Comparison of ENCODE assay signal across 9 mouse cellular contexts in the genomic region with DNA sequence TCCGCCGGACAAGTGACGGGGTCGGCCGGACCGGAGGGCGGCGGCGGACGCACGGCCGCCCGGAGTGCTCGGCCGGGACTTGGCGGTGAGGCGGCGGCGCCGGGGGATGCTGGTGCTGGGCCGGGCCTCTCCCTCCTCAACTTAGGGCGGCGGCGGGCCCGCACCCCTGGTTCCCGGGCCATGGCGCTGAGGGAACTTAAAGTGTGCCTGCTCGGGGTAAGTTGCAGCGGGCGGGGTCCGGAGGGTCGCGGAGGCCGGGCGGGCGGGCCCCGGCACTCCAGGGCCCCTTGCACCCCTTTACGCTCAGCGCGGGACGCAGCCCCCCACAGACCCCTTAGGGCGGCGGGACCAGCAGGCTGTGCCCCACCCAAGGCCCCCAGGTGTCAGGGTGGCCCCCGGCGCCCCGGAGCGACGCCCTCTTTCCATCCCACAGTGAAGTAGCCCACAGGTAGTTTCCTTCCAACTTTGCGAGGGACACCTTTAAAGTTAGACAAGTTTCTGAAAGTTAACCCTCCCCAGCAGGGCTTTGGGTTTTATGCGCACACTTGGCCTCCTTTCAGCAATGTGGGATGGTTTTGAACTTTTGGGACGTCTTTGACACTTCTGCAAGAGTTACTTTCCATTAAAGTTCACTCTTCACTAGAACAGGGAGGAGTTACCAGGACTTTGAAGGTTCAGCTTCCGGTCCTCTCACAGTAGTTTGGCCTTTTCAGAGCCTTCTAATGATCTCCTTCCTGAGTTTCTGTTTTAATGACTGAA. TPM values are rescaled to one million over a fixed set of nuclear protein-coding genes. Genes with fewer than 3 reads are reported as not detected.
DNase-seq lines count a peak whose midpoint lies in the region; ATAC-seq and TF ChIP-seq lines count a peak whose summit lies in the region.
"Had no signal": no experiment of that assay in that cellular context is flagged by ENCODE, and none has a peak within 500 bp of the region (broad histone marks: within the 10 kb centered on the region; RNA-seq: fewer than 3 reads in every experiment).

No protein-coding gene starts in this region.

- ATAC-seq in hindbrain, embryonic 12.5 days (ENCODE audit: low FRiP score): peak; percentile 79; the same call in 1 of the 2 replicates

- H3K9ac ChIP-seq in hindbrain, embryonic 12.5 days: peak overlapping the region; percentile 91

- no peak overlapping the region for H3K27ac ChIP-seq in thymus, adult 2 months (ENCODE audit: control insufficient read depth, insufficient read depth, low read length)
- H3K27ac ChIP-seq in hindbrain, embryonic 12.5 days: no peak overlapping the region

- H3K9me3 ChIP-seq in hindbrain, embryonic 12.5 days (replicated peaks): no peaks in the 10 kb centered on the region

- under 1% methylated on average over 51 of the region's 52 CpGs for WGBS in thymus, adult 2 months
- WGBS in hindbrain, embryonic 12.5 days: 2% methylated on average over 37 of the region's 52 CpGs

- H3K4me1 ChIP-seq in thymus, adult 2 months (replicated peaks; ENCODE audit: control insufficient read depth, insufficient read depth, low read length): peaks cover 16% of the 10 kb centered on the region
- H3K4me1 ChIP-seq in hindbrain, embryonic 12.5 days: peaks cover 39% of the 10 kb centered on the region

- no peaks in the 10 kb centered on the region for H3K27me3 ChIP-seq in thymus, adult 2 months (ENCODE audit: control insufficient read depth, insufficient read depth, low read length)
- H3K27me3 ChIP-seq in hindbrain, embryonic 12.5 days: no peaks in the 10 kb centered on the region

- DNase-seq in embryo, embryonic 10.5 days (ENCODE audit: low spot score): peak; percentile 34
- DNase-seq in embryo, embryonic 10 days (ENCODE audit: low spot score): no peak
- DNase-seq in thymus, adult 2 months: no peak
- DNase-seq in thymus, postnatal 4 days: no peak
- peak; percentile 12 for DNase-seq in lung, postnatal 10 days
- no peak for DNase-seq in adrenal gland, postnatal 14 days
- no peak for DNase-seq in cerebellum, adult 11 months

- peak overlapping the region; percentile 91 for H3K4me2 ChIP-seq in hindbrain, embryonic 12.5 days (replicated peaks)

- peak overlapping the region; percentile 70 for H3K4me3 ChIP-seq in thymus, adult 2 months (ENCODE audit: control insufficient read depth, insufficient read depth, low read length)
- peak overlapping the region; percentile 95 for H3K4me3 ChIP-seq in hindbrain, embryonic 12.5 days

- H3K36me3 ChIP-seq in thymus, adult 2 months (ENCODE audit: control insufficient read depth, insufficient read depth, low read length): peaks cover 3% of the 10 kb centered on the region
- H3K36me3 ChIP-seq in hindbrain, embryonic 12.5 days: peaks cover 29% of the 10 kb centered on the region

- no peak for TF ChIP-seq POLR2A in thymus, adult 2 months (IDR thresholded peaks at IDR 0.05; ENCODE audit: control insufficient read depth, extremely low read depth, insufficient read depth, low read length, poor library complexity)

- TF ChIP-seq CTCF in thymus, adult 2 months (IDR thresholded peaks at IDR 0.05; ENCODE audit: borderline replicate concordance, control insufficient read depth, extremely low read depth, insufficient read depth, low read length, poor library complexity): no peak

RNA-seq across cellular contexts. Expression of a gene that starts 0.5 kb away (rescaled TPM):
- polyA plus RNA-seq in thymus, adult 2 months (2012; rRNA removed): 33.8 and 69.1 TPM in 2 replicates
- 51.1 and 51.4 TPM in 2 replicates for polyA plus RNA-seq in hindbrain, embryonic 12.5 days (2016; fragmentation: Nextera tagmentation; extraction: Ambion mirVana)
- total RNA-seq in adrenal gland, postnatal 14 days (2021): 33.0 and 35.4 TPM in 2 replicates

RNA-seq across cellular contexts. Expression of a gene that starts 59.1 kb away (rescaled TPM):
- polyA plus RNA-seq in thymus, adult 2 months (2012; rRNA removed): not detected in 2 replicates
- polyA plus RNA-seq in hindbrain, embryonic 12.5 days (2016; fragmentation: Nextera tagmentation; extraction: Ambion mirVana): not detected in 2 replicates
- not detected in 2 replicates for total RNA-seq in adrenal gland, postnatal 14 days (2021)
- total RNA-seq: left cerebral cortex, postnatal 10 days had no signal

Comparison
In these comparisons a context has a peak if more than half of its experiments do, and no peak if none do; other contexts are left out.
1. DNase-seq: peak in embryo, embryonic 10.5 days (single experiment) and lung, postnatal 10 days (single experiment); none in embryo, embryonic 10 days (single experiment), thymus, adult 2 months (single experiment), thymus, postnatal 4 days (single experiment), adrenal gland, postnatal 14 days (single experiment) and cerebellum, adult 11 months (single experiment).